Mouse (Mus musculus) cortical plate, adult 2 months (tissue): ENCODE measurements at regions not wholly inside any gene's neighbourhood (a gene's known extent, or its start where the extent isn't known, plus 50 kb on each side); places are given as distances from the start of the nearest gene placed in this dataset.

Experiments used
- H3K27ac ChIP-seq: fragments of 200-500 bp; 2 replicates; pipeline ENCODE4 v1.5.1; 2012; ENCODE audit warnings: low read length, control low read depth, inconsistent platforms; ENCODE audit not compliant: insufficient read depth
- H3K4me1 ChIP-seq: fragments of 200-500 bp; 2 replicates; pipeline ENCODE4 v1.6.1; 2011; ENCODE audit warnings: low read length; ENCODE audit not compliant: control insufficient read depth, insufficient read depth
- H3K4me3 ChIP-seq: fragments of 200-500 bp; 2 replicates; pipeline ENCODE4 v1.5.1; 2011; ENCODE audit warnings: mild to moderate bottlenecking, low read length, control low read depth; ENCODE audit not compliant: insufficient read depth
- CTCF ChIP-seq: fragments of 200-500 bp; IDR thresholded peaks from 2 replicates; pipeline ENCODE4 v1.5.1; 2011; ENCODE audit warnings: mild to moderate bottlenecking, control low read depth, low read length; ENCODE audit not compliant: insufficient read depth; ENCODE audit errors: extremely low read depth
- POLR2A ChIP-seq: fragments of 200-500 bp; IDR thresholded peaks from 2 replicates; pipeline ENCODE4 v1.6.1; 2011; ENCODE audit warnings: mild to moderate bottlenecking, low read length, control low read depth; ENCODE audit not compliant: insufficient read depth; ENCODE audit errors: extremely low read depth

DNA sequence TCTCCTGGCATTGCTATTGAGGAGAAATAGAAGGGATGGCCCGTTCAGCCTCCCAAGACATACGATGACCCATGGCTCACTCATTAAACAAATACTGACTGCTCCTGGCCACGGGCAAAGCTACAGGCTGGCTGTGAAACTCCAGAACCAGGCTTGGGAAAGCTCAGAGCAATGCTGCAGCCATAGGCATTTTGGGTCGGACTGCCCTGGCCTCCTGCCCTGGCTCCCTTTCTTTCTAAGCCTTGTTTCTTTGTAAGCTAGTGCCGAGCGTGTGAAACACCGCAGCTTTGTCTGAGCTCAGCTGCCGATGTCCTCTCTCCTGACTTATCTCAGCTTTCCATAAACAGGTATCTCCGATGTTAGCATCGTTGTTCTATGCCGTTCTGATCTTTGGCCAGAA lies 316.9 kb downstream of the Gm45692 start:
- TF ChIP-seq POLR2A: no peak
- no peak for TF ChIP-seq CTCF
- H3K4me1 ChIP-seq: no peaks in the 10 kb centered on the region
- no peak overlapping the region for H3K4me3 ChIP-seq
- H3K27ac ChIP-seq: no peak overlapping the region

DNA sequence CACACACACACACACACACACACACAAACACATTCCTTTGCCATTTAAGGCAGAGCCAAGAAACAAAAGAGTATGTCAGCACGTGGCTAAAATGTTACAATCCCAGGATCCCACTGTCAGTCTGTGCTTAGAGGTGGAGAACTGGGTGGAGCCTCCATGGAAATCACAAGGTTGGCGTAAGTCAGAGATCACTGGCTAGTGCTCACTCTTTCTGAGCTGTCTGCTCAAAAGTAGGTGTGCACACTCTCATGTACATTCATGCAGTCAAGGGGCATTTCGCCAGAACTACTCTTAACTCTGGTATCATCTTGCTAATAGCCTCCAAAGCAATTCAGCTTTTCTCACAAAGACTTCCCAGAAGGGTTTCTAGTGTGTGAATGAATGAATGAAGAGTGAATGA lies 318.2 kb downstream of the Gm45692 start:
- Histone ChIP-seq H3K27ac (no peak overlapping the region), H3K4me3 (no peak overlapping the region), H3K4me1 (peaks cover 2% of the 10 kb centered on the region; the same call in 1 of the 2 replicates)
- TF ChIP-seq CTCF (no peak), POLR2A (no peak)

GRCm38 (mm10) chr8:26438246-26438862 lies 319.0 kb downstream of the Gm45692 start:
- Histone ChIP-seq H3K27ac (no peak overlapping the region), H3K4me1 (peaks cover 2% of the 10 kb centered on the region; the same call in 1 of the 2 replicates), H3K4me3 (no peak overlapping the region)
- no peak for TF ChIP-seq POLR2A
- no peak for TF ChIP-seq CTCF

GRCm38 (mm10) chr8:26438877-26439276 lies 319.5 kb downstream of the Gm45692 start:
- no peak overlapping the region for H3K27ac ChIP-seq
- H3K4me3 ChIP-seq: no peak overlapping the region
- TF ChIP-seq POLR2A: no peak
- no peak for TF ChIP-seq CTCF
- peaks cover 2% of the 10 kb centered on the region; the same call in 1 of the 2 replicates for H3K4me1 ChIP-seq

DNA sequence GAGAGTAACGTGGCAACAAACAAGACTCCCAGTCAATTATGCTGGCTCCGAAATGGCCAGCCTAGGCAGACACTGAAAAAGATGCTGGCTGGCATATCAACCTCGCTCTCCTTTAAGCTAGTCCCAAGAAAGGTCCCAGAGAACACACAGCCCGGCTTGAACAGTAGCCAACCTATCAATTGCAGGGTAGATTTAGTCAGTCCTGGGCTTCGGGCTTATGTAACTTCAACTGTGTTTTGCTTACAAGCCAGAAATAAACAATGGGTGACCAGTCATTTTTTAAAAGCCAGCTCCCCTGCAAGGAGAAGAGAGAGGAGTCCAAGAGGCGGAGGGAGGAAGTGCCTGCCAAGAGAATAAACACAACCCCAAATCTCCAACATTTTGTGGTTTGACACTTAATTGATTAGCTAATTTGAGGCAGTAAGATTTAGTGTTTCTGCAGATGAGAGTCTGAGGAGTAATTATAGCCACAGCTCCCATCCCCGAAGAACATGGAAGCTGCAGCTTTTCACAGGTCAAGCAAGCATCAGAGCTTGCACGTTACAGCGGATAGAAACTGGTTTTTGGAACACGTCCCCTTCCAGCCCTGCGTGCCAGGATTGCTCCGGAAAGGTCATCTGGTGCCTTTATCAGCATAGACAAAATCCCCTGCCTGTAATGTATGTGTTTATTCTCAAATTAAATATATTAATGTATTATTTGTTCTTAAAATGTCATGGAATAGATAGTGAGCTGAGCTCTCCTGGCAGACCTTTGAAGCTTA lies 322.1 kb downstream of the Gm45692 start:
- TF ChIP-seq POLR2A: no peak
- no peak for TF ChIP-seq CTCF
- Histone ChIP-seq H3K27ac (no peak overlapping the region), H3K4me3 (no peak overlapping the region), H3K4me1 (peaks cover 2% of the 10 kb centered on the region; the same call in 1 of the 2 replicates)

DNA sequence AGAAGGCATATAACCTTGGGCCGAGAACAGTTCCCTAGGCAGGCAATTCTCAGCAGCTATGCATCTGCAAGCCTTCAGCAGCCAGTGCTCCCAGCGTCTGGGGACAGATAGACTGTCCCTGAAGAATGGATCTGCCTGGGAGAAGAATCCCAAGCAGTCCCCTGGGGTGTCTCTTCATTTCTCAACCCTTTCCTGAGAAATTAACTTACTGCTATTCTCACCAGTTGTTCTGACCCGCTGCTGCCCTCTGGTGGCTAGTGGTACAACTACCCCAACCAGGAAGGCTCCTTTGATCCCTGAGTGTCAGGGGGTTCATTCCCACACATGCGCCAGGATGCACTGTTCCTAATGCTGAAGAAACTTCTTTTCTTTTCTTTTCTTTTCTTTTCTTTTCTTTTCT lies 323.7 kb downstream of the Gm45692 start:
- Histone ChIP-seq H3K4me3 (no peak overlapping the region), H3K27ac (no peak overlapping the region), H3K4me1 (peaks cover 2% of the 10 kb centered on the region; the same call in 1 of the 2 replicates)
- TF ChIP-seq CTCF: peak; percentile 65
- no peak for TF ChIP-seq POLR2A

DNA sequence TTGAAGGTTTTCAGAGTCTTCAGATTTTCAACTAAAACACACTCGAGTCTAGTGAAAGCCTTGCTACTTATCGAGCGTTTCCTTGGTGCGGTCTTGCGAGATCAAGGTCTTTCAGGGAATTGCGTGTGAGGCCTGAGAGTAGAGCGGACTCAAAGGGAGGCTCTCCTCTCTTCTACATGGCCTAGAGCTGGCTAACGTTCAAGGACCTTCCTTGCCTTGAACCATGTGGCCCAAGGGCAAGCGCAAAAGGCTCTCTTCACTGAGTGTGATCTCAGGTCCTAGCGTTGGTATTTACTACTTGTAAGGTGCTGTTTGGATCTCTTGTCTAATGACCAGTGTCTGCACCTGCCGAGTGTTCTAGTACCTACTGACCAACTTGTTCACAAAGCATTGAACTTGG lies 324.4 kb downstream of the Gm45692 start:
- no peak for TF ChIP-seq POLR2A
- no peak for TF ChIP-seq CTCF

DNA sequence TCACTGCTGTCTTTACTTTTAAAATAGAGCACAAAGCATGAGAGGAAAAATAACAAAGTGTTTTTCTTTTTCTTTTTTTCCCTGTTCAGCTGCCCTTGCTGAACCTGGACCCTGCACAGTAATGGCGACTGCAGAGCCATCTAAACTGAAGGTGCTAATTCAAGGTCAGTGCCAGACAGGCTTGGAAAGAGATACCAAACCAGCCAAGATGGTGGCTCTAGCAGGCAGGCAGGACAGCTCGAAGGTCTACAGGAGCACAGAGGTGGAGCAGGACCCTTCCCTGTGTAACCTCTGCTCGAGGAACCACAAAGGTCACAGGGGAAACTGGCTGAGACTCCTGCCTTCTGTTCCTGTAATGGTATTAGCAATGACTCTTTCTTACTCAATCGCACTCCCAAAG lies 326.7 kb downstream of the Gm45692 start:
- TF ChIP-seq POLR2A: no peak
- TF ChIP-seq CTCF: no peak
- Histone ChIP-seq H3K4me3 (no peak overlapping the region), H3K4me1 (peaks cover 2% of the 10 kb centered on the region; the same call in 1 of the 2 replicates), H3K27ac (no peak overlapping the region)

More for the DNA sequence above, 324.4 kb downstream of the Gm45692 start:
- H3K27ac ChIP-seq: no peak overlapping the region
- H3K4me3 ChIP-seq: no peak overlapping the region
- peaks cover 2% of the 10 kb centered on the region; the same call in 1 of the 2 replicates for H3K4me1 ChIP-seq

DNA sequence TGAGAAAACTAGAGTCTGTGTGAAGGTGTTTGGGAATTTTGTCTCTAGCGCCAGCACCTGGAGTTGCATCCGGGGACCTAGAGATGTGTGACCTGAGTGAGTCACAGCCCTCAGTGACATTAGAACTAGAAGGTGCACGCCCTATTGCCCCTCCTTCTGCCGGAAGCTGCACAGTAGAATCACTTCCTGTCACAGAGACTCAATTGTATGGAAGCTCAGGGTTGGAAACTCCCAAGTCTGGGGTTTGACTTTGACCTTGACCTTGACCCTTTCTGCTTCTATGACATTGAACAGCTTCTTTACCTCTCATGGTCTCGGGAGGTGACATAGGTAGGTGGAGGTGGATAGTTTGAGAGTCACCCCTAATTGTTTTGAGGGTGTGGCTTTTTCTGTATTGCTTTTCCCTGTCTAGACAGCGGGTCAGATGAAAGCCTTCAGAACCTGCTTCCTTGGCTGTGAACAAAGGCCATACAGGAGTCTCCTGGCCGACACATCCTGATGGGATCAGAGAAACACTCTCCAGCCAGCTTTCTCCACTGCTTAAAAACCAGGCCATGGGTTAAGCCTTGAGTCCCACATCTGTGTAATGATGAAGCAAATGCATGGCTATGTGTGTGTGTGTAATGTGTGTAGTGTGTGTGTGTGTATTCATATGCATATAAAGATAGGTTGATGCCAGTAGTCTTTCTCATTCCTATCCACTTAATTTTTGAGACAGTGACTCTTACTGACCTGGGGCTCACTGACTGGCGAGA lies 328.7 kb downstream of the Gm45692 start:
- Histone ChIP-seq H3K4me1 (no peaks in the 10 kb centered on the region), H3K27ac (no peak overlapping the region), H3K4me3 (no peak overlapping the region)
- TF ChIP-seq POLR2A (no peak), CTCF (no peak)

DNA sequence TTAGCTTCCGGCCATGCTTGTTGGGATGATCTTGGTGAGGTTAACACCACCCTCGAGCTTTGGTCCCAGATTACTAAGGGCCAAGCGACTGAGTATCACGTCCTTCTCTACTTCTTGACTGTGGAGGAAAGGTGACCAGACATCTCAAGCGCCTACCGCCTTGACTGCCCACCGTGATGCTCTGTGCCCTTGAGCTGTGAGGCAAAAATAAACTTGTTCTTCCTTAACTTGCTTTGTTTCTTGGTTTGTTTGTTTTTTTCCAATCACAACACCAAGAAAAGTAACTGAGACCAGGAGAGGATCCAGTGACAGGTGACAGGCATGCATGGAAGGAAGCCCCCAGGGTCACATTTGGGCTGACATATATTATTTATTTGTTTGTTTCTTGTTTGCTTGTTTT lies 330.0 kb downstream of the Gm45692 start:
- Histone ChIP-seq H3K27ac (no peak overlapping the region), H3K4me1 (no peaks in the 10 kb centered on the region)
- TF ChIP-seq POLR2A (no peak), CTCF (no peak)

More for the DNA sequence above, 330.0 kb downstream of the Gm45692 start:
- H3K4me3 ChIP-seq: no peak overlapping the region
